Mouse (Mus musculus): ENCODE measurements around the gene Rnf103. TPM values are rescaled to one million over a fixed set of nuclear protein-coding genes. Genes with fewer than 3 reads are reported as not detected.

The Rnf103 gene
- total RNA-seq, 2 experiments from 2014 or later: 48.6 to 52.3 TPM

DNA sequence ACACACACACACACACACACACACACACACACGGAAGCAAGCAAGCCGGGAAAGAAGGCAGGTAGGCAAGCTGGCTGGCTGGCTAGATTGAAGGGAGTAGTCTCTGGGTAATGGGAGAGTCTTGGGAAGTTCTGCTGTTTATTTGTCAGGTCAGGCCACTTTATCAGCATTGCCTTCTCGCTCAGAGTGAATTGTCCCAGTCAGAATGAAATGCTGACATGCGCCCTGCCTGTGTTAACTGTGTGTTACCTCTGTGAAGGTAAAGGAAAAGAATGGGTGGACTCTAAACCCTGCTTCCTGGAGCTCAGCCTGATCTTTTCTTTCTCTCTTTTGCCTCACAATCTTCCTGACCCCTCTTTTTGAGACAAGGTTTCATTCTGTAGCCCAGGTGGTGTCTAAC, 5.7 kb upstream of the Rnf103 start:
- no peak for DNase-seq (ENCODE audit: low spot score in 2 of 2)

DNA sequence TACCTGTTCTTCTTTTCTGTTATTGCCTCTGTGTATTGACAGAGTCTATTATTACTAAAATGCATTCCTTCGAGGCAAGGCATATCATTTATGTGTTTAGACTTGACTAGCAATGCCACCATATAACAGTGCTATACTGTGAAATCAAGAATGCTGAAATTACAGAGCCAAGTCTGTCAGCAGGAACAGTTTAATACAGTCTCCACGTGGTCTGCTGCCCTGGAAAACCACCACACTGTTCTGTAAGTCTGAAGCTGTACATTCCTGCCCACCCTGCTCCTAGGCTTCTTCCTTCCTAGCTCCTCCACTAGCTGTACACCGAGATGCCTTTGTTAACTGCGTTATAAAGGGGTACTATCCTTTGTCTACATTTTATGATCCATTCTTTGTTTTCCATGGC, 1.6 kb upstream of the Rnf103 start:
- no peak for DNase-seq (ENCODE audit: low spot score in 2 of 2)

DNA sequence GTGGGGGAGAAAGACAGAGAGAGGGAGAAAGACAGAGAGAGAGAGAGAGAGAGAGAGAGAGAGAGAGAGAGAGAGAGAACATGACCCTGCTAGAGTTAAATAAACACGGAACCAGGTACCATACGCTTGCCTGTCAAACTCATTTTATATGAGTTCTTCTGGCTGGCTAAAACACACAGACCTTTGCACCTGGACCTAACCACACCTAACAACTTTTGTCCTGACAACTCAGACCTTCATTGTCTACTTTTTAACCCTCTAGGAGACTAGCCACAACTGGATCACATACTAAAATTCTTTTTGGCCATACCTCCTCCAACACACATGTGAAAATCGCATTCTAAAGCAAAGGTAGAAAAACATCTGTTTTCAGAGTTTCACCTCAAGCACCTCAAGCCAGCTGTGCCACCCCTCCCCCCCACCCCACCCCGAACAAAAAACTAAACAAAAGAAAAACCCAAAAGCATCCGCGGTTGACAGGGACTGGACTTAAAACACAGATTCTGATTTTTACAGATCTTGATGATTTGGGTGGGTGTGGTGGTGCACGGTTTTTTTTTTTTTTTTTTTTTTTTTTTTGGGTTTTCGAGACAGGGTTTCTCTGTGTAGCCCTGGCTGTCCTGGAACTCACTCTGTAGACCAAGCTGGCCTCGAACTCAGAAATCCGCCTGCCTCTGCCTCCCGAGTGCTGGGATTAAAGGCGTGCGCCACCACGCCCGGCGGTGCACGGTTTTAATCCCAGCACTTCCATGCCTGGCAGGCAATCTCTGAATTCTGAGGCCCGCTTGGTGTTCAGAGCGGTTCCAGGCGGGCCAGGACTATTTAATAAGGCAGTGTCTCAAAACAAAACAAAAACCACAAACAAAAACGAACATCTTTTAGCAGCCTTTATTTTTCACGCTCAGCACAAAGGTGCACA, 679 bp upstream of the Rnf103 start:
- no peak for DNase-seq (ENCODE audit: low spot score in 2 of 2)

DNA sequence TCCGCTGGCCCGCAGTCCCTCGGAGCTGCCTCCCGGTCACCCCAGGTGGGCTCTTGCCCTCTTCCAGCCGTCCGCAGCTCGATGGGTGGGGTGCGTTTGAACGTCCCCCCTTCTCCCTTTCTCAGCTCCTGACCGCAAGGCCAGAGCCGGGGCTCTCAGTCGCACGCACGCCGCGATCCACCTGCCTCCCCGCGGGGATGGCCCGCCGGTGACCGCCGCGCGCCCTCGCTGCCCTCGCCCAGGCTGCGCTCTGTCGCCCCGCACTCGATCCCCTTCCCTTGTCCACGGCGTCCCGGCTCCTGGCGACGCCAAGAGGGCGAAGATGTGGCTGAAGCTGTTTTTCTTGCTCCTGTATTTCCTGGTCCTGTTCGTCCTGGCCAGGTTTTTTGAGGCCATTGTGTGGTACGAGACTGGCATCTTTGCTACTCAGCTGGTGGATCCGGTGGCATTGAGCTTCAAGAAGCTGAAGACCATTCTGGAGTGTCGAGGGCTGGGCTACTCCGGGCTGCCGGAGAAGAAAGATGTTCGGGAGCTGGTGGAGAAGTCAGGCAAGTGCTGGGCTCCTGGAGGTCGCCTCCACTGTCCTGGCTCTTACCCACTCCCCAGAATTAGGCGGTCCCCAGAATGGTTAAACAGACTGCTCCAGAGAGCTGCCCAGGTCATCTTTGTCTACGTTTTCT, 787 bp downstream of the Rnf103 start:
- DNase-seq (ENCODE audit: low spot score in 2 of 2): peak; percentile 43 to 49

DNA sequence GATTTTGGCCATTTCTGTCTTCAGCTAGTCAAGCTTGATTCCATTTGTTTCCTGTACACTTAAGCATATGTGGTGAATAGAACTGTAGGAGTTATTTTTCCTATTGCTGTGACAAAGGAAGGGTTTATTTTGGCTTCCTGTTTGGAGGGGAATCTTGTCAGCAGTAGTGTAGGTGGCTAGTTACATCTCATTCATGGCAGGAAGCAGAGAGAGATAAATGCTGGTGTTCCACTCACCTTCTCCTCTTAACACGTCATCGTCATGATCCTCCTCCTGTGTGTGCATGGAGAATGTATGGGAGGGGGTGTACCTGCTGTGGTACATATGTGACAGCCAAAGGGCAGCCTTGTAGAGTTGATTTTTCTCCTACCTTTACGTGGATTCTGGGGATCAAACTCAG, 6.9 kb downstream of the Rnf103 start:
- DNase-seq (ENCODE audit: low spot score in 2 of 2): no peak

DNA sequence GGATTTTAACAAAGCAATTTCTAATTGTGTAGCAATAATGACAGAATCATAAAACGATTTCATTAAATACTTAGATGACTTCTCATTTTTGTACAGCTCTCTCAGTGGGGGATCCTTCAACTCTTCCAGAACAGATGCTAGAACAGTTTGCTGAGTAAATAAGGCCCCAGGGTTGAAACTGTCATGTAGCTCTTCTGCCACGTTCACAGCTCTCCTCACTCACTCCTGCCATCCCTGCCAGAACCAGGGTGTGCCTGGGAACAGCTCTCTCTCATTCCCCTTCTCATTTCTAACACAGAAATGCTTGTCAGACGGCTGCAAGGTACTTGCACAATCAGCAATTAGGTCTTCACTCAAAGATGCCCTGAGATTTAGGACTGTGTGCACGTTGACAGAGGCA, 9.3 kb downstream of the Rnf103 start:
- DNase-seq (ENCODE audit: low spot score in 2 of 2): no peak

DNA sequence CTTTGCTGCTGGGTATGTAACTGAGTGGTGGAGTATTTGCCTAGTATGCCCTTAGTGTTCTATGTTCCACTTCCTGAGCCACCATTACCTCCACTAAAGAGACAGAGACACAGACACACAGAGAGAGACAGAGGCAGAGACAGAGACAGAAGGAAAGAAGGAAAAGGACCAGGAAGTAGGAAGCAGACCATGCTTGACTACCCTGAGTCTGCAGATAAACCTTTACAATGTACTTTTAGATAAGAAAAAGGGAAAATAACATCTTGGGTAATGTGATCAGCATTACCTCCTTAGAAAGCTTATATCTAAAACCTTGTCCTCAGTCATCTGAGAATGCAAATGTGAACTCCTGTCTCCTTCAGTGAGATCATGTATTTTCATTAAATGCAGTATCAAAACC, 10.0 kb downstream of the Rnf103 start:
- no peak for DNase-seq (ENCODE audit: low spot score in 2 of 2)

DNA sequence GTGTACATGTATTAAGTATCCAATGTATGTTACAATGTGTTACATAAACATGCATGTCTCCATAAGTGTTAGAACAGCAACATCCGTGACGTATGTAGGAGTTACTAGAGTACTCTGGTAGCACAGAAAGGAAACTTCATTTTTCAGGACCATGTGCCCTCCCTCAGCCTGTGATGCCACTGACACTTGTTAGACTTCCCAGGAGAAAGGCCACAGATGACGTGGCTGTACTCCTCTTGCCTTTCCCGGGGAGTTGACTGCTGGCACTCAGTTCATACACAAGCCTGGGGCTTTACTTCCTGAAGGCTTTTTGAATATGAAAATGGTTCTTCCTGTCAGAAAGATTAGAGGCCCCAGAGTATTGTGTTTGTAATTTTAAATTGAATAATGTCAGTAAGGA, 10.4 kb downstream of the Rnf103 start:
- DNase-seq (ENCODE audit: low spot score in 2 of 2): no peak

DNA sequence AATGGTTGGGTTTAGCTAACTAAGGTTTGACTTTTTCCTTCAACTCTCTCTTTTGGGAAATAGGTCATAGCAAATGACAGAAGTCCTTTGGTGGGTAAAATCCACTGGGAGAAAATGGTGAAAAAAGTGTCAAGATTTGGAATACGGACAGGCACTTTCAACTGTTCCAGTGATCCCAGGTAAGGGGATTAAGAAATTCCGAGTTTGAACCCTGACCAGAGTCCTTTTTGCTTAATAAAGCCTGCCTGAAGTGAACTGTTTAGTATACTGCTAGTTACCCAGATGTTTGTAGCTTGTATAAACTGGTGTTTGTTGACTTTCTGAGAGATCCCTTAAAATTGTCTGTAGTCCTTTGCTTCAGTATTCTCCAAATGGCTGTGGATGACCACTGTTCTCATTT, 12.0 kb downstream of the Rnf103 start:
- no peak for DNase-seq (ENCODE audit: low spot score in 2 of 2)

DNA sequence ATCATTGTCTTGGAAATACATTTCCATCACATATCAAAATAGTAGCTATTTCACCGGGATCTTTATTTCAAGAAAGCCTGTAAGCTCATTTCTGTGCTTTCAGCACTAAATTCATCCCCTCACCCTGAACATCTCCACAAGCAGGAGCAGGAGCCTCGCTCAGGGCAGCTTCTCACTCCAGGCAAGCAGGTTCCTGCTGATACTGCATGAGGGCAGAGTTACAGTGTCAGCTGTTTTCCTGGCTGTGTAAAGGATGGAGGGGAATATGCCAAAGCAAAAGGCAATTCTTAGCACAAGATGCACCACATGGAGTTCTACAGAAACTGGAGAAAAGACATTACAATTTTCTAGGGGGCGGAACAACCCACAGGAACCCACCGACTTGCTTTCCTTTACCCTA, 25.8 kb downstream of the Rnf103 start:
- DNase-seq (ENCODE audit: low spot score in 2 of 2): no peak

DNA sequence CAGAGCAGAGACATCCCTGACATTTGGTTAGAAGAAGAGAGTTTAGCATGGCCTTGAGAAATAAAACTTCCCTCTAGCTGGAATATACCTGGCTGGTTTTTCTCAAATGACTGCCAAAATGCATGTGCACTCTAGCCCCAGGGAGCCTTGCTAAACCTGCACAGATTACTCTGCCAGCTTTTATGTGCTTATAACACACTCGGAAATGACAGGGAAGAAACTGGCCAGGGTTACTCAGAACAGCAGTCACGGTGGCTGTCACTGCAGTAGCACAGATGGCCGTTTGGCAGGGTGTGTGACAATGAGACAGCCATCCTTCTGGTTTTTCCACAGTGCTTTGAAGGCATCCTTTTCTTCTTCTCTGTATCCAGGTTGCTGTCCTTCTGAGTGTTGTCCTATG, 31.9 kb downstream of the Rnf103 start:
- peak; percentile 30 to 34 for DNase-seq (ENCODE audit: low spot score in 2 of 2)

DNA sequence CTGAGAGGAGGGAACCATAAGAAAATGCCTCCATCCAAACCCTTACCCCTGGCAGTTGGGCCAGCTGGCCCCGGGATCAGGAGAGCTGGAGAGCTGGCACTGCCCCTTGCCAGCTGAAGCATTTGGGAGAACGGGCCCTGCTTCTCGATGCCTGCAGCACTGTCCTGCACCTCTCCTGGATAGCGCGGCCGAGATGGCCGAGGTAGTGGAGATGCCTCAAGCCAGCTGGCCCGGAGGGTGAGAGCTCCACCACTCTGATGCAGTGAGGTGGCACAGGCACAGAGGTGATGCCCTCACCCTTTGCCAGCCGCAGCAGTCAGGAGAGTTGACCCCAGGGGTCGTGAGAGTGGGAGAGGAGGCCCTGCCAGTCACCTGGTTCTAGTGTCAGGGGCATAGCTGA, 33.4 kb downstream of the Rnf103 start:
- no peak for DNase-seq (ENCODE audit: low spot score in 2 of 2)

DNA sequence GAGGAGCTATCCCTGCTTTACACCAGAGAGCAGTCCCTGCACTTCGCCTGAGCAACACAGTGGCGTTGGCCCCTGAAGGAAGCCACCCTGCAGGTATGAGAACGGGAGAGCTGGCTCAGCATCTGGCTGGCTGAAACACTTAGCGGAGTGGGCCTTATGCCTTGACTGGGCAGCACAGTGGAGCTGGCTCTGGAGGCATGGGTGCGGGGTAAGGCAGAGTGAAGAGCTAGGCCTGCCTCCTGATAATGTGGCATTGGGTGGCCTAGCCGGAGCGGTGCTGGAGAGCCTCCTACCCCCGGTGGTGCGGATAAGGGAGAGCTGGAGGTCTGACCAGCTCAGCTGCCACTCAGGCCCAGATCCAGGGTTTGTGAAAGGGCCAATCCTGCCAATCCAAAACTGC, 34.1 kb downstream of the Rnf103 start:
- no peak for DNase-seq (ENCODE audit: low spot score in 2 of 2)

DNA sequence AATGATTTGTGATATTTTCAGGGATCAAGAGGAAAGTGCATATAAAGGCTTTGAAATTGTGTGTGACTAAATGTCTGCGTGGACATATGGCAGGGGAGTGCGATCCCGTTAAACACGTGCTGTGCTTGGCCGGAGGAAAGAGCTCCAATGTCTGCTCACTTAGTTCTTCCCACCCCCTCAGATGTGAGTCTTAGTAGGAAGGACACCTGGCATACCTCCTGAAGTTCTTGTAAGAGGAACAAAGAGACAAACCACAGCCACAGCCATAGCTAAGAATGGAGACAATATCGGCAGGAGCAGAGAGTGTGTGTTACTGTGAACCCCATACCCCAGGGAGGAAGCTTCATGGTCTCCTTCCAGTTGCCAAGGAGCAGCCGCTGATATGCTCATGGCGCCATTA, 36.5 kb downstream of the Rnf103 start:
- DNase-seq (ENCODE audit: low spot score in 2 of 2): no peak

DNA sequence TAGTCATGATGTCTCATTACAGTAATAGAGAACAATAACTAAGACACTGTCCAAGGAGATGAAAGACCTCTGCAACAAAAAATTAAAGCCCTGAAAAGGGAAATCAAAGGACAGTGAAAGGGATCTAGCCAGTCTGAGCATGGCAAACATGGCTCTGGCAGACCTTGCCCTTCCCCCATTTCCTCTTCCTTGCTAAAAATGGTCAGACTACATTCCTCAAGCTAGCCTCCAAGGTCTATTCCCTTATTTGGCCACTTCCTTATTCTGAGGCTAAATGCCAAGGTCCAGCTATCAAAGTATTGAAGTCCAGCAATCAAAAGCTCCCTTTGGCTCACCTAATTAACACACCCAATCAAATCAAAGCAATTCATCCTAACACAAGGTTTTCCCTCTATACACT, 43.6 kb downstream of the Rnf103 start:
- no peak for DNase-seq (ENCODE audit: low spot score in 2 of 2)

DNA sequence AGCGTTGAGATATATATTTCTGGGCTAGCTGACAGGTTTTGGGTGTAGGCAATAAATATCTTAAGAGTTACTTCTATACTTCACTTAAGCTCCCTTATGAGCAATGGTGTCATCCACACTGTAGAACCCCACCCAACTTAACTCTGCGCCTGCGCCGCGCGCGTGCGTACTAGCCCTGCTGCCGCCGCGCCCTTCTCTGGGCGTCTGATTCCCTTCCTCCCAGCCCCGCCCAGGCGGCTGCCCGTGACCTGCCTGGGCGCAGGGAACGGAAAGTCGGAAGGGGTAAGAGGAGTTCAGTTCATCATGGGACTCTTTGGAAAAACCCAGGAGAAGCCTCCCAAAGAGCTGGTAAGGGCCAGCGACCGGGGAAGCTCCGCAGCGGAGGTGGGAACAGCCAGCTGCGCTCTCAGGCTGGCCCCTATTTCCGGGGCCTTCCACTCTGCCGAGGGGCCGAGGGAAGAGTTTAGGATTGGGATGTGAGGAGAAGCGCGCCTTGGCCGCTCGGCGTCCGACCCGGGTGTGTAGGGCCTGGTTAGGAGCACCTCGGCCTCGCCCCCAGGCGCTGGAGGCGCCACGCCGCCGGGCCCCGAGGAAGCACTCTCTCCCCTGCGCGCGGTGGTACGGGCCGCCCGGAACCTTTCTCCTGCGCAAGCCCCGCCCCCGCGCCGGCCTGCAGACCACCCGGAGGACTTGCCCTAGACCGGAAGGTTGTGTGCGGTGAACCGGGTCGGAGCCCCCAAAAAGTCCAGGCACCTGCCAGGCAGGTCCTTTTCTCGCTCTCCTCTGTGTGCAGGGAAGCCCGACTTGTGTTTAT, 50.2 kb downstream of the Rnf103 start, which contains the start of gene Chmp3:
Gene Chmp3 (plus strand): TSS at position 112 of the 814 bp plus-strand sequence.
- peak; percentile 98 for DNase-seq (ENCODE audit: low spot score in 2 of 2)

DNA sequence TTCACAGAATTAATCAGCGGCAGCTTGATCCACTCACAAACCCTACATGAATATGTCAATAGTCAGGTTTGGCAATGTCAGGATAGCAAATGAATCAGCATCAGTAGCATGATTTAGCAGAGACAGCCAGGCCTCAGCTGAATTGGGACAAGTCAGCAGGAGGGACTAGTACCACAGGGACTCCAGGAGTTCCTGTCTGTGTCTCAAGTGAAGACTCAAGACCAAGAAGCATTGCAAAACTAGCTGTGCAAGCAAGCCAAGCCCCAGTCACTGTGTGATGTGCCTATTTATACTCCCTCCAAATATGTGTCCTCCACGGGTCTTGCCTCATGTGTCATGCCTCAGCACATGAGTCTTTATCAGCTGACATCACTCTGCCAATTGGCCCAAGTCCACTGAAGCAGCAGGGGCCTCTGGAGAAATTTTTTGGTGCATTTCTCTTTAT, 61.8 kb downstream of the Rnf103 start:
- DNase-seq (ENCODE audit: low spot score in 2 of 2): no peak

DNA sequence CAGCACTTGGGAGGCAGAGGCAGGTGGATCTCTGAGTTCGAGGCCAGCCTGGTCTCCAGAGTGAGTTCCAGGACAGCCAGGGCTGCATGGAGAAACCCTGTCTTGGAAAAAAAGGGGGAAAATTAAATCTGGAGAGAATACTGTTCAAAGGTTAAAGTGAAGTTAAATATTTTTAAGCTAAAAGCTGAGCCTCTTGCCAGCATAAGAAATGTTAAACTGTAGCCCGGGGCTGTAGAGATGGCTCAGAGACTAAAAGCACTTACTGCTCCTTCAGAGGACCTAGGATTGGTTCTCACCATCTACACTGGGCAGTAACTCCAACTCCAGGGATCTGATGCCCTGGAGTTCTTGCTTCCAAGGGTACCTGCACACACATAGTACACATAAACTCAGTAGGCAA, 63.1 kb downstream of the Rnf103 start:
- DNase-seq (ENCODE audit: low spot score in 2 of 2): no peak
